Mouse (Mus musculus) lung, adult 2 months (tissue): Measurements from ENCODE around the gene Cnot10. TPM values are rescaled to one million over a fixed set of nuclear protein-coding genes. Genes with fewer than 3 reads are reported as not detected.
"Not testable (repeated sequence)": the region's sequence is repeated elsewhere in the genome, so short reads cannot be mapped to it uniquely, and the experiment has no call there.

ENCODE experiments used
- DNase-seq: peaks from one replicate; pipeline ENCODE4 v3.0.0; 2022
- H3K4me1 ChIP-seq: fragments of 200-500 bp; 2 replicates; pipeline ENCODE4 v1.6.1; 2011; ENCODE audit warnings: low read length; ENCODE audit not compliant: control insufficient read depth, insufficient read depth
- H3K4me3 ChIP-seq: fragments of 200-500 bp; replicated peaks from 2 replicates; pipeline ENCODE3; 2011; ENCODE audit warnings: low read depth, mild to moderate bottlenecking, control low read depth, low read length; ENCODE audit errors: extremely low read depth
- CTCF ChIP-seq: fragments of 200-500 bp; IDR thresholded peaks from 2 replicates; pipeline ENCODE4 v1.5.1; 2011; ENCODE audit warnings: mild to moderate bottlenecking, low read length, control low read depth; ENCODE audit not compliant: insufficient read depth
- POLR2A ChIP-seq: fragments of 200-500 bp; IDR thresholded peaks from 2 replicates; pipeline ENCODE4 v1.6.1; 2011; ENCODE audit warnings: low read depth, mild to moderate bottlenecking, control low read depth, low read length, borderline replicate concordance; ENCODE audit errors: extremely low read depth
- WGBS: fragments of 180-500 bp; shearing (Covaris S2); methylation state at CpG from one replicate; pipeline ENCODE4 v1.1.7; 2018; 5-methylcytosine and 5-hydroxymethylcytosine counted together
- polyA plus RNA-seq: library from polyadenylated mRNA; depleted of rRNA; stranded (reverse); fragments of >200 nt; gene quantifications from 2 replicates; pipeline ENCODE4 v1.2.3, GENCODE M21; 2012

The Cnot10 gene
- polyA plus RNA-seq, 1 experiment = 28.9 TPM

GRCm38 (mm10) chr9:114656701-114657100 lies 16.7 kb upstream of the Cnot10 start:
- TF ChIP-seq CTCF = no peak
- no peak for TF ChIP-seq POLR2A
- no peak overlapping the region for H3K4me3 ChIP-seq
- WGBS = 58% methylated on average over 3 of the region's 3 CpGs
- no peaks in the 10 kb centered on the region for H3K4me1 ChIP-seq
- no peak for DNase-seq

- no peaks in the 10 kb centered on the region for H3K4me1 ChIP-seq
- no peak overlapping the region for H3K4me3 ChIP-seq
- no peak for TF ChIP-seq POLR2A
- TF ChIP-seq CTCF = no peak
- no peak for DNase-seq
- WGBS = 93% methylated on average over 4 of the region's 4 CpGs
These were observed 15.4 kb upstream of the Cnot10 start for GRCm38 (mm10) chr9:114655356-114655755.

- no peaks in the 10 kb centered on the region for H3K4me1 ChIP-seq
- 54% methylated on average over 21 of the region's 21 CpGs for WGBS
- no peak for DNase-seq
- no peak overlapping the region for H3K4me3 ChIP-seq
- TF ChIP-seq POLR2A = no peak
- no peak for TF ChIP-seq CTCF
These were observed 11.1 kb upstream of the Cnot10 start for GRCm38 (mm10) chr9:114650938-114651634.

GRCm38 (mm10) chr9:114649371-114649770 lies 9.4 kb upstream of the Cnot10 start:
- H3K4me1 ChIP-seq = no peaks in the 10 kb centered on the region
- no peak for DNase-seq
- no peak overlapping the region for H3K4me3 ChIP-seq
- no peak for TF ChIP-seq CTCF
- no peak for TF ChIP-seq POLR2A
- 45% methylated on average over 5 of the region's 5 CpGs for WGBS

- not testable (repeated sequence) for DNase-seq, H3K4me3 ChIP-seq, H3K4me1 ChIP-seq
- WGBS = 39% methylated on average over 9 of the region's 9 CpGs
These were observed 8.5 kb upstream of the Cnot10 start for GRCm38 (mm10) chr9:114648472-114648871.

GRCm38 (mm10) chr9:114647506-114648432 lies 7.8 kb upstream of the Cnot10 start:
- DNase-seq = no peak
- TF ChIP-seq POLR2A (no peak), CTCF (no peak)
- no peak overlapping the region for H3K4me3 ChIP-seq
- no peaks in the 10 kb centered on the region for H3K4me1 ChIP-seq
- 77% methylated on average over 28 of the region's 28 CpGs for WGBS

- 83% methylated on average over 12 of the region's 12 CpGs for WGBS
- Histone ChIP-seq H3K4me1 (no peaks in the 10 kb centered on the region), H3K4me3 (no peak overlapping the region)
- no peak for TF ChIP-seq CTCF
- no peak for TF ChIP-seq POLR2A
- DNase-seq = no peak
These were observed 6.8 kb upstream of the Cnot10 start for GRCm38 (mm10) chr9:114646556-114647505.

GRCm38 (mm10) chr9:114639186-114639748 lies 717 bp downstream of the Cnot10 start:
- TF ChIP-seq POLR2A (no peak), CTCF (no peak)
- DNase-seq = no peak
- Histone ChIP-seq H3K4me1 (0 out of 2 replicates have a peak, but pooled peaks cover 6% of the 10 kb centered on the region), H3K4me3 (peak overlapping the region; percentile 76)
- WGBS = 10% methylated on average over 18 of the region's 18 CpGs

GRCm38 (mm10) chr9:114636751-114637150 lies 3.2 kb downstream of the Cnot10 start:
- WGBS = 79% methylated on average over 3 of the region's 3 CpGs
- Histone ChIP-seq H3K4me3 (no peak overlapping the region), H3K4me1 (peaks cover 12% of the 10 kb centered on the region)
- no peak for DNase-seq
- TF ChIP-seq CTCF (no peak), POLR2A (no peak)
